Mouse (Mus musculus) testis, adult 2 months (tissue): ENCODE results near the gene Uckl1. TPM values are rescaled to one million over a fixed set of nuclear protein-coding genes. Genes with fewer than 3 reads are reported as not detected.

Experiments
- H3K27ac ChIP-seq: fragments of 200-500 bp; 2 replicates; pipeline ENCODE4 v1.5.1; 2012; ENCODE audit warnings: low read depth, low read length; ENCODE audit not compliant: control insufficient read depth, insufficient read depth
- H3K27me3 ChIP-seq: fragments of 200-500 bp; 2 replicates; pipeline ENCODE4 v1.6.1; 2012; ENCODE audit warnings: mild to moderate bottlenecking, low read length, moderate library complexity; ENCODE audit not compliant: control insufficient read depth, insufficient read depth
- H3K36me3 ChIP-seq: fragments of 200-500 bp; 2 replicates; pipeline ENCODE4 v1.6.1; 2012; ENCODE audit warnings: mild to moderate bottlenecking, low read length; ENCODE audit not compliant: control insufficient read depth, insufficient read depth
- H3K4me1 ChIP-seq: fragments of 200-500 bp; 2 replicates; pipeline ENCODE4 v1.6.1; 2012; ENCODE audit warnings: low read length; ENCODE audit not compliant: control insufficient read depth, insufficient read depth
- H3K4me3 ChIP-seq: fragments of 200-500 bp; 2 replicates; pipeline ENCODE4 v1.5.1; 2012; ENCODE audit warnings: low read depth, mild to moderate bottlenecking, low read length, moderate library complexity, mixed read lengths; ENCODE audit not compliant: control insufficient read depth
- CTCF ChIP-seq: fragments of 200-500 bp; IDR thresholded peaks from 2 replicates; pipeline ENCODE4 v1.5.1; 2012; ENCODE audit warnings: low read depth, mild to moderate bottlenecking, inconsistent platforms, low read length, moderate library complexity; ENCODE audit not compliant: control insufficient read depth, insufficient read depth, insufficient replicate concordance
- POLR2A ChIP-seq: fragments of 200-500 bp; IDR thresholded peaks from 2 replicates; pipeline ENCODE4 v1.6.1; 2012; ENCODE audit warnings: low read depth, mild to moderate bottlenecking, inconsistent platforms, low read length, moderate library complexity; ENCODE audit not compliant: control insufficient read depth
- polyA plus RNA-seq: library from polyadenylated mRNA; depleted of rRNA; stranded (reverse); fragments of >200 nt; gene quantifications from 2 replicates; pipeline ENCODE4 v1.2.3, GENCODE M21; 2012

Gene Uckl1
- polyA plus RNA-seq, 1 experiment: 44.4 TPM

GRCm38 (mm10) chr2:181589011-181589731, 4.5 kb upstream of the Uckl1 start:
- TF ChIP-seq CTCF: no peak
- no peak for TF ChIP-seq POLR2A
- H3K27me3 ChIP-seq: no peaks in the 10 kb centered on the region
- no peak overlapping the region for H3K27ac ChIP-seq
- no peak overlapping the region for H3K4me3 ChIP-seq
- peaks cover 3% of the 10 kb centered on the region for H3K36me3 ChIP-seq
- H3K4me1 ChIP-seq: peaks cover 4% of the 10 kb centered on the region

GRCm38 (mm10) chr2:181588229-181588780, 3.6 kb upstream of the Uckl1 start:
- no peaks in the 10 kb centered on the region for H3K27me3 ChIP-seq
- no peak overlapping the region for H3K27ac ChIP-seq
- H3K36me3 ChIP-seq: peaks cover 3% of the 10 kb centered on the region
- H3K4me1 ChIP-seq: peaks cover 4% of the 10 kb centered on the region
- no peak overlapping the region for H3K4me3 ChIP-seq
- no peak for TF ChIP-seq CTCF
- TF ChIP-seq POLR2A: no peak

GRCm38 (mm10) chr2:181587796-181588195, 3.1 kb upstream of the Uckl1 start:
- H3K4me1 ChIP-seq: peaks cover 4% of the 10 kb centered on the region
- H3K27me3 ChIP-seq: no peaks in the 10 kb centered on the region
- no peak overlapping the region for H3K27ac ChIP-seq
- H3K36me3 ChIP-seq: peaks cover 3% of the 10 kb centered on the region
- no peak for TF ChIP-seq CTCF
- TF ChIP-seq POLR2A: no peak
- H3K4me3 ChIP-seq: no peak overlapping the region

- no peak overlapping the region for H3K27ac ChIP-seq
- H3K4me1 ChIP-seq: peaks cover 6% of the 10 kb centered on the region
- H3K4me3 ChIP-seq: no peak overlapping the region
- peaks cover 3% of the 10 kb centered on the region for H3K36me3 ChIP-seq
- no peak for TF ChIP-seq CTCF
- TF ChIP-seq POLR2A: no peak
- no peaks in the 10 kb centered on the region for H3K27me3 ChIP-seq
These were observed 1.4 kb upstream of the Uckl1 start for GRCm38 (mm10) chr2:181586124-181586523.

GRCm38 (mm10) chr2:181585506-181585905, 814 bp upstream of the Uckl1 start:
- H3K36me3 ChIP-seq: peaks cover 3% of the 10 kb centered on the region
- no peak overlapping the region for H3K27ac ChIP-seq
- TF ChIP-seq POLR2A (no peak), CTCF (no peak)
- H3K4me3 ChIP-seq: no peak overlapping the region
- H3K27me3 ChIP-seq: no peaks in the 10 kb centered on the region
- H3K4me1 ChIP-seq: peaks cover 10% of the 10 kb centered on the region

GRCm38 (mm10) chr2:181583460-181584257, 1.0 kb downstream of the Uckl1 start:
- H3K4me3 ChIP-seq: no peak overlapping the region
- H3K4me1 ChIP-seq: peaks cover 13% of the 10 kb centered on the region
- H3K27me3 ChIP-seq: no peaks in the 10 kb centered on the region
- peaks cover 3% of the 10 kb centered on the region for H3K36me3 ChIP-seq
- TF ChIP-seq POLR2A (no peak), CTCF (no peak)
- no peak overlapping the region for H3K27ac ChIP-seq

- Histone ChIP-seq H3K4me3 (no peak overlapping the region), H3K36me3 (peaks cover 1% of the 10 kb centered on the region), H3K27ac (no peak overlapping the region), H3K27me3 (no peaks in the 10 kb centered on the region), H3K4me1 (peaks cover 13% of the 10 kb centered on the region)
- TF ChIP-seq CTCF (no peak), POLR2A (no peak)
These were observed 1.8 kb downstream of the Uckl1 start for GRCm38 (mm10) chr2:181582939-181583338.
